Mouse (Mus musculus): ENCODE measurements around the gene Krt8. TPM values are rescaled to one million over a fixed set of nuclear protein-coding genes. Genes with fewer than 3 reads are reported as not detected.

Gene Krt8
- total and polyA plus RNA-seq, 2 experiments from 2014 or later, result 7.2 to 110 TPM

- Histone ChIP-seq H3K27me3 (ENCODE audit: control insufficient read depth, insufficient read depth, low read length) (no peaks in the 10 kb centered on the region), H3K36me3 (replicated peaks; ENCODE audit: control insufficient read depth, insufficient read depth, low read length) (no peaks in the 10 kb centered on the region), H3K9me3 (replicated peaks; ENCODE audit: control insufficient read depth, low read length) (0 out of 2 replicates have a peak, but pooled peaks cover 4% of the 10 kb centered on the region), H3K27ac (ENCODE audit: low read depth) (no peak overlapping the region), H3K9ac (replicated peaks; ENCODE audit: low read depth, low read length) (no peak overlapping the region), H3K4me3 (ENCODE audit: low read depth, low read length) (no peak overlapping the region), H3K4me1 (ENCODE audit: control insufficient read depth, insufficient read depth) (no peaks in the 10 kb centered on the region), H3K4me2 (ENCODE audit: low read depth, low read length) (no peak overlapping the region)
- 78% methylated on average over 6 of the region's 6 CpGs for WGBS
- DNase-seq (ENCODE audit: low spot score), result no peak
- no peak for TF ChIP-seq EP300 (IDR thresholded peaks at IDR 0.05; ENCODE audit: low read depth)
- no peak for TF ChIP-seq CTCF (IDR thresholded peaks at IDR 0.05; ENCODE audit: low read depth)
- no peak for ATAC-seq (ENCODE audit: insufficient read depth, low read depth)
Measured at GRCm38 (mm10) chr15:101994365-101994764, 9.9 kb downstream of the Krt8 start.

DNA sequence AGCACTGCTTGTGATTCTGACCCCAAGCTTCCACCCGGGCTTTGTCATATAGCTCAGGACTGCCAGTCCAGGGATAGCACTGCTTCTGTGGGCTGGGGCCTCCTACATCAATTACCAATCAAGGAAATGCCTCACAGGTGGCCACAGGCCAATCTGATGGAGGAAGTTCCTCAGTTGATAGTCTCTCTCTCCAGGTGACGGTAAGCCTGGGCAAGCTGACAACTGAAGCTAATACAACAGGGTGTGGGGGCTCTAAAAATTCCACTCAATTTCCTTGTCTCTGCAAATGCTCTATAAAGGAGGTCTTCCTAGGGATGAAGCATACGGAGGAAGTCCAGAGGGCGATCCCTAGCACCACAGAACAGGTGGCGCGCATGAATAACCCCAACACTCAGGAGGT lies 13.3 kb downstream of the Krt8 start:
- no peak overlapping the region for H3K4me3 ChIP-seq (ENCODE audit: low read depth, low read length)
- no peaks in the 10 kb centered on the region for H3K4me1 ChIP-seq (ENCODE audit: control insufficient read depth, insufficient read depth)
- no peak for TF ChIP-seq CTCF (IDR thresholded peaks at IDR 0.05; ENCODE audit: low read depth)
- TF ChIP-seq EP300 (IDR thresholded peaks at IDR 0.05; ENCODE audit: low read depth), result no peak
- no peak overlapping the region for H3K27ac ChIP-seq (ENCODE audit: low read depth)
- no peak for ATAC-seq (ENCODE audit: insufficient read depth, low read depth)
- no peaks in the 10 kb centered on the region for H3K36me3 ChIP-seq (replicated peaks; ENCODE audit: control insufficient read depth, insufficient read depth, low read length)
- no peak overlapping the region for H3K4me2 ChIP-seq (ENCODE audit: low read depth, low read length)
- DNase-seq (ENCODE audit: low spot score), result no peak
- H3K9me3 ChIP-seq (replicated peaks; ENCODE audit: control insufficient read depth, low read length), result 0 out of 2 replicates have a peak, but pooled peaks cover 4% of the 10 kb centered on the region
- 82% methylated on average over 6 of the region's 6 CpGs for WGBS
- no peak overlapping the region for H3K9ac ChIP-seq (replicated peaks; ENCODE audit: low read depth, low read length)
- no peaks in the 10 kb centered on the region for H3K27me3 ChIP-seq (ENCODE audit: control insufficient read depth, insufficient read depth, low read length)

DNA sequence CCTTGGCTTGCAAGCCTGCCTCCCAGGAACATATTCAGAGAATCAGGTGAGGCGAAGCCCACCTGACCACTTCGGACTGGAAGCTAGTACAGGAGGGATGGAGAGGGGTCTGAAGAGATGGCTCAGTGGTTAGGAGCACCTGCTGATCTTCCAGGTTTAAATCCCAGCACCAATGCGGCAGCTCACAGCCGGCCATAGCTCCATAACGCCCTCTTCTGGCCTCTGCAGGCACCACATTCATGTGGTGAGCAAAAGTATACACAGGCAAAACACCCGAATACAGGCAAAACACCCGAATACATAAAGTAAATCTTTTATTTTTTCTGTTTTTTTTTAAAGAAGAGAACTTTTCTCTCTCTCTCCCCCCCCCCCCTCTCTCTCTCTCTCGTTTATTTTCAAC lies 15.6 kb downstream of the Krt8 start:
- Histone ChIP-seq H3K27ac (ENCODE audit: low read depth) (no peak overlapping the region), H3K36me3 (replicated peaks; ENCODE audit: control insufficient read depth, insufficient read depth, low read length) (no peaks in the 10 kb centered on the region), H3K4me2 (ENCODE audit: low read depth, low read length) (no peak overlapping the region), H3K4me3 (ENCODE audit: low read depth, low read length) (no peak overlapping the region), H3K9me3 (replicated peaks; ENCODE audit: control insufficient read depth, low read length) (no peaks in the 10 kb centered on the region), H3K4me1 (ENCODE audit: control insufficient read depth, insufficient read depth) (no peaks in the 10 kb centered on the region), H3K27me3 (ENCODE audit: control insufficient read depth, insufficient read depth, low read length) (no peaks in the 10 kb centered on the region), H3K9ac (replicated peaks; ENCODE audit: low read depth, low read length) (no peak overlapping the region)
- DNase-seq (ENCODE audit: low spot score) (no peak), ATAC-seq (ENCODE audit: insufficient read depth, low read depth) (no peak)
- WGBS, result 64% methylated on average over 8 of the region's 8 CpGs
- TF ChIP-seq EP300 (IDR thresholded peaks at IDR 0.05; ENCODE audit: low read depth) (no peak), CTCF (IDR thresholded peaks at IDR 0.05; ENCODE audit: low read depth) (no peak)

- WGBS, result under 1% methylated on average over 10 of the region's 10 CpGs
- Histone ChIP-seq H3K27ac (ENCODE audit: low read depth) (no peak overlapping the region), H3K9ac (replicated peaks; ENCODE audit: low read depth, low read length) (no peak overlapping the region), H3K4me1 (ENCODE audit: control insufficient read depth, insufficient read depth) (no peaks in the 10 kb centered on the region), H3K36me3 (replicated peaks; ENCODE audit: control insufficient read depth, insufficient read depth, low read length) (no peaks in the 10 kb centered on the region), H3K9me3 (replicated peaks; ENCODE audit: control insufficient read depth, low read length) (no peaks in the 10 kb centered on the region), H3K4me2 (ENCODE audit: low read depth, low read length) (no peak overlapping the region), H3K4me3 (ENCODE audit: low read depth, low read length) (no peak overlapping the region), H3K27me3 (ENCODE audit: control insufficient read depth, insufficient read depth, low read length) (no peaks in the 10 kb centered on the region)
- DNase-seq (ENCODE audit: low spot score) (peak; percentile 68), ATAC-seq (ENCODE audit: insufficient read depth, low read depth) (peak; percentile 44; the same call in 1 of the 2 replicates)
- no peak for TF ChIP-seq EP300 (IDR thresholded peaks at IDR 0.05; ENCODE audit: low read depth)
- peak; percentile 92 for TF ChIP-seq CTCF (IDR thresholded peaks at IDR 0.05; ENCODE audit: low read depth)
Measured at GRCm38 (mm10) chr15:101988119-101988518, 16.2 kb downstream of the Krt8 start.

DNA sequence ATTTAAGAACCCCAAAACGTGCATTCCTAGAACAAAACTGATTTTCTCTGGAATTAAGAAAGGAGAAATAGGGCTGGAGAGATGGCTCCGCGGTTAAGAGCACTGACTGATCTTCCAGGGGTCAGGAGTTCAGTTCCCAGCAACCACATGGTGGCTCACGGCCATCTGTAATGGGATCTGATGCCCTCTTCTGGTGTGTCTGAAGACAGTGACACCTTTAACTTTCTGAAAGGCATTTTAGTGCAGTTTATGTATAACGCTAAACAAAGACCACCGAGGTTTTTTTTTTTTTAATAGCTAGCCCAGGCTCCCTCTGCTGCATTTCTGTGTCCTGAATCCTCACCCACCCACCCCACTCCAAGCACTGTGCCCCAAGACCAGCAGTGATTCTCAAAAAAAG lies 19.5 kb downstream of the Krt8 start:
- Histone ChIP-seq H3K27ac (ENCODE audit: low read depth) (no peak overlapping the region), H3K4me2 (ENCODE audit: low read depth, low read length) (no peak overlapping the region), H3K9me3 (replicated peaks; ENCODE audit: control insufficient read depth, low read length) (no peaks in the 10 kb centered on the region), H3K27me3 (ENCODE audit: control insufficient read depth, insufficient read depth, low read length) (no peaks in the 10 kb centered on the region), H3K9ac (replicated peaks; ENCODE audit: low read depth, low read length) (no peak overlapping the region), H3K4me3 (ENCODE audit: low read depth, low read length) (no peak overlapping the region), H3K4me1 (ENCODE audit: control insufficient read depth, insufficient read depth) (no peaks in the 10 kb centered on the region), H3K36me3 (replicated peaks; ENCODE audit: control insufficient read depth, insufficient read depth, low read length) (no peaks in the 10 kb centered on the region)
- DNase-seq (ENCODE audit: low spot score) (no peak), ATAC-seq (ENCODE audit: insufficient read depth, low read depth) (no peak)
- TF ChIP-seq CTCF (IDR thresholded peaks at IDR 0.05; ENCODE audit: low read depth), result no peak
- TF ChIP-seq EP300 (IDR thresholded peaks at IDR 0.05; ENCODE audit: low read depth), result no peak
- WGBS, result 17% methylated on average over 6 of the region's 6 CpGs

GRCm38 (mm10) chr15:101983949-101984601 lies 20.2 kb downstream of the Krt8 start:
- no peak overlapping the region for H3K9ac ChIP-seq (replicated peaks; ENCODE audit: low read depth, low read length)
- peak overlapping the region; percentile 41 for H3K4me2 ChIP-seq (ENCODE audit: low read depth, low read length)
- ATAC-seq (ENCODE audit: insufficient read depth, low read depth) (peak; percentile 96), DNase-seq (ENCODE audit: low spot score) (peak; percentile 96)
- peak overlapping the region; percentile 56 for H3K27ac ChIP-seq (ENCODE audit: low read depth)
- H3K36me3 ChIP-seq (replicated peaks; ENCODE audit: control insufficient read depth, insufficient read depth, low read length), result no peaks in the 10 kb centered on the region
- no peaks in the 10 kb centered on the region for H3K4me1 ChIP-seq (ENCODE audit: control insufficient read depth, insufficient read depth)
- TF ChIP-seq EP300 (IDR thresholded peaks at IDR 0.05; ENCODE audit: low read depth), result peak; percentile 81; the same call in 1 of the 2 replicates
- peak; percentile 97 for TF ChIP-seq CTCF (IDR thresholded peaks at IDR 0.05; ENCODE audit: low read depth)
- no peak overlapping the region for H3K4me3 ChIP-seq (ENCODE audit: low read depth, low read length)
- WGBS, result 4% methylated on average over 15 of the region's 15 CpGs
- H3K9me3 ChIP-seq (replicated peaks; ENCODE audit: control insufficient read depth, low read length), result no peaks in the 10 kb centered on the region
- H3K27me3 ChIP-seq (ENCODE audit: control insufficient read depth, insufficient read depth, low read length), result no peaks in the 10 kb centered on the region

All from heart, postnatal 0 days (tissue).